Mouse (Mus musculus) gastrocnemius, postnatal 25 days (tissue): ENCODE data around the gene Dner. TPM values are rescaled to one million over a fixed set of nuclear protein-coding genes. Genes with fewer than 3 reads are reported as not detected.

Source experiments
- microRNA-seq, 2 experiments: library from miRNA; unstranded; fragments of <30 nt; microRNA quantifications; one replicate each; pipeline ENCODE4 v1.2.0; 2021; ENCODE audit warnings: borderline replicate concordance in 2 of 2
- total RNA-seq, 2 experiments: library from RNA; stranded (reverse); gene quantifications; 1 replicate in 1 of 2; 2 replicates in 1 of 2; pipeline ENCODE4 v1.2.3; 2021

Gene Dner
- total RNA-seq, 2 experiments from 2014 or later: 0.23 TPM; not detected in 1

Small RNAs within 50 kb of the gene (microRNA-seq; reads per million reads assigned to microRNA genes)
- 1.1 to 1.5 reads per million in 2 experiments for gene Mir5126

Other genes with a start within 250 kb of the Dner start
- 1 to 10 TPM; 1.5 to 1.9 TPM for gene Fbxo36, start 143.6 kb upstream of the Dner start, total RNA-seq
- gene Trip12, start 144.3 kb upstream of the Dner start, total RNA-seq: 100 to 1,000 TPM; 161 to 164 TPM
- gene Slc16a14, start 238.9 kb upstream of the Dner start, total RNA-seq: under 1 TPM in 1 of 2 experiments, not detected in 1; 0.16 TPM